Mouse (Mus musculus): ENCODE results near the gene Cacna1h.
A peak's percentile ranks its signal among the peaks of the same experiment; 100 is the strongest.

DNA sequence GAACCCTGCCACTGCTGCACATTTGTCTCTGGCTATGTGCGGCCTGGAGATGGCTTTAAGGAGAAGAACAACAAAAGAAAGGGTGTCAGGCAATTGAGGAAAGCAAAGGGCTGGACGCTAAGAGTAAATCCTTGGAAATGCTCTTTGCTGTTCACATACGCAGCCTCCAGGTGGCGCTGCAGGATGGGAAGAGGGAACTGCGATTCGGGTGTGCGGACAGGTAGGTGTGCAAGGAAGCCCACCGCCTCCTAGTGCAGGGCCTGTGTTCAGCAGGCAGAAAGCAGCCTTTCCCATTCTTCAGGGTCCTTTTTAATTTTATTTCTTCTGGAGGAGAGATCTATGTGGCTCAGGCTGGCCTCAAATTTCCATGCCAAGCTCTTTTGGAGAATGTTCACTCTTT is 99.6 kb downstream of the Cacna1h start:
- TF ChIP-seq CTCF (IDR thresholded peaks at IDR 0.05; ENCODE audit: low read depth, low read length) = peak; percentile 96
- TF ChIP-seq POLR2AphosphoS5 (IDR thresholded peaks at IDR 0.05; ENCODE audit: insufficient replicate concordance, low read depth, low read length) = no peak
- no peak for TF ChIP-seq GATA1 (IDR thresholded peaks at IDR 0.05; ENCODE audit: borderline replicate concordance, low read length)
- no peak for TF ChIP-seq TAL1 (conservative IDR thresholded peaks at IDR 0.05; ENCODE audit: low read depth, low read length)
- no peak for TF ChIP-seq GATA2 (IDR thresholded peaks at IDR 0.05; ENCODE audit: borderline replicate concordance, low read depth, low read length)
